Mouse (Mus musculus): ENCODE measurements around the gene Dgat2.

Dgat2 gene

DNA sequence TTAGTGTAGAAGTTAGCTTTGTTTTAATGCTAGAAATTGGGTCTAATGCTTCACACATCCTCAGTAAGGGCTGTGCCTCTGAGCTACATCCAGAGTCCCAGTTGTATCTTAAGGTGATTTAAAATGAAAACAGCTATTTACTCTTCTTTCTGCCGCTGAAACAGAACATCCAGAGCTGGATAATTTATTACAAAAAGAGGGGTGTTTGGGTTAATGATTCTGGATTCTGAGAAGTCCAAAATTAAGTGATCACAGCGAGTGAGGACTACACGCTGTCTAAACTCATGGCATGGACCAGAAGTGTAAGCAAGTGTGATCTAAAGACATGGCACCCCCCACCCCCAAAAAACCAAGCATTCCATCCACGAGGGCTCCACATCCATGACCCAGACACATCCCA lies 11.4 kb upstream of the Dgat2 start:
- DNase-seq (ENCODE audit: low read depth, low spot score): no peak

DNA sequence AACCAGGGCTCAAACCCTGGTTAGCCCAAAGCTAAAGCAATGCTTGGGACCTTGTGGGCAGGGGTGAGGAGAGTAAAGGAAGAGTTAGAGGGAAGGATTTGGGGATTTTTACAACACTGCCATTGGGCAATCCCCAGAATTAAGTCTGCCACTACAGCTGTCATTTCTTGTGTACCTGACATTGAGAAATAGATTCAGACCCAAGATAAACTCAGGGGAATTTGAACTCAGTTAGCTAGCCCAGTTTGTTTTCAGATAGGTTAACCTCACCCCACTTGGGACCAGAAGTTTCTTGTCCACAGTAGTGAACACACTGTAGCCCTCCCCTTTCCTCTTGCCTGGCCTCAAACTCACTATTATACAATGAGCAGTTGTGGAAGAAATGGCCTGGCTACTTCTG lies 8.9 kb upstream of the Dgat2 start:
- DNase-seq (ENCODE audit: low read depth, low spot score): no peak

DNA sequence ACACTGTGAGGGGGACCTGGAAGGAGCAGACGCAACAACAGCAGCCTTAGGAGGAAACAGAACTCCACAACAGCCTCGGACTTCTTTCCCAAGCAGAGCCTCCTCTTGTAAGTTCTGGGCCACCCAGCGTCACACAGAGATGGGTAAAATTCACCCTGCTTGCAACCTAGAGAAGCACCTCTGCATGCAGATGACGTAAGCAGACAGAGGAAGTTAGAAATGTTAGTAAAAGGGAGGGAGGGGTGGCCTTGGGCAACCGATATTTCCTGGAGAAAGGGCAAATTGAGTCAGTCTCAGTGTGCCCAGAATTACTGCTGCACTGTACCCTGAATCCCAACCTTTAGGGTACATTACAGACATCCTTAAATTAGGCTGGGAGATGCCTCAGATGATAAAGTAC lies 7.4 kb upstream of the Dgat2 start:
- no peak for DNase-seq (ENCODE audit: low read depth, low spot score)

DNA sequence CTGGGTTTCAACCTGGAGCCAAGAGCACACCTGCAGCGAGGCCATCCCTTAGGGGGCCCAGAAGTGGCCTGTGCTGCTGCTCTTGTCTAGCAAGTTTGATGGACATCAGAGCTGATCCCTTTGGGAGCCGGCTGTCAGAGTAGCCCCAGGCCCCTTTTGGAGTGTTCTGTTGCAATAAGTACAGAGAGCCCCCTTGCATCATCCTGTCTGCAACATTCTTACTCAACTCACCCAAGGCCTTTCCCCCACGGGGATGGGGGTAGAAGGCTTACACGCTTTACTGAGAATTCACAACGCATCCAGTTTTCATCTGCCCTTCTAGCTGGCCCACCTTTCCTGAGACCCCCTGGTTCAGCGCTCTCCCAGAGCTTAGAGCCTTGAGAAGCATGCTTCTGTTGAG lies 6.1 kb upstream of the Dgat2 start:
- no peak for DNase-seq (ENCODE audit: low read depth, low spot score)

DNA sequence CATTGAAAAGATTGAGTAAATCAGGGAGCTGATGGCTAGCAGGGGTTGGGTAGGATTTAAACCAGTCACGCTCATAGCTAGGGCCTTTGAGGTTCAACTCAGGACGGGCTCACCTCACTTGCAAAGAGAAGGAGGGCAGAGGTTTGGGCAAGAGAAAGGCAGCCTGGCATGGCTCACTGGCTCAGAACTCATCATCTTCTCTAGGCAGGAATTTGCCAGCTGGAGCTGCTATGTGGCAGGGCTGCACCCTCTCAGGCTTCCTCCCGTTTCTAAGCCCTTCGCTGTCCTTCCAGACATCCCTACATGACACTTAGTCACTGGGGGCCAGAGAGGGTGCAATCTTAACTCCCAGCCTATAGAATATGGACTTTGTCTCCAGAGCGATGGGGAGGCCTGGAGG lies 4.9 kb upstream of the Dgat2 start:
- DNase-seq (ENCODE audit: low read depth, low spot score): no peak

DNA sequence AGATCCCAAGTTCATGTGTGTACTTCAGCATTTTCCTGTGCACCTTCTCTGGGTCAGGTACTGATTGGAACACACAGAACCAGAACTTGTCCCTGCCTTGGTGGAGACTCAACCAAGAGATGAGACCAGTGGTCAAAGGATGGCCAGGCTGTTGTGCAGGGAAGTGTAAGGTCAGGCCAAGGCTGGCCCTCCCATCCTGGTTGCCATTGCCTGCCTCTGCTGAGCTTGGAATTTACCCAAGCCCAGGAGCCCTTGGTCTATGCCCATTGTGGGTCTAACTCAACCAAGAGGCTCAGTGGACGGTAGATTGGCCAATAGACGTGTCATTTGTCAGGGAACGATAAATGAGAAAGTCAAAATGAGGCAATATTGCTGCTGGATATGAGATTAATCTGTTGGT lies 2.9 kb upstream of the Dgat2 start:
- no peak for DNase-seq (ENCODE audit: low read depth, low spot score)

DNA sequence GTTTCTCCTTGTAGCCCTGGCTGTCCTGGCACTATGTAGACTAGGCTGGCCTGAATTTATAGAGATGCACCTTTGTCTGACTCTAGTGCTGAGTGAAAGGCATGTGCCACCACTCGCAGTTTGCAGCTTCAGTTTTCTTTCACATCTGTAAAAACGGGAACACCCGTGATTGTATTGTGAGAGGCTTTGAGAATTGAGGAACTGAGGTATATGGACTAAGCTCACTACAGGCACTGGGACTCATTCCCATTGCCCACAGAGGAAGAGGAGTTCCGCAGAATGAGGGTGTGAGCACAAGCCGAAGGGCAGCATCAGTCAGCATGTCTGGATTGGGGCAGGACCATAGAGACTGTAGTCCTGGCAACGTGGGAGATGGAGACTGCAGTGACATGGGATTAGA lies 1.2 kb upstream of the Dgat2 start:
- DNase-seq (ENCODE audit: low read depth, low spot score): no peak

DNA sequence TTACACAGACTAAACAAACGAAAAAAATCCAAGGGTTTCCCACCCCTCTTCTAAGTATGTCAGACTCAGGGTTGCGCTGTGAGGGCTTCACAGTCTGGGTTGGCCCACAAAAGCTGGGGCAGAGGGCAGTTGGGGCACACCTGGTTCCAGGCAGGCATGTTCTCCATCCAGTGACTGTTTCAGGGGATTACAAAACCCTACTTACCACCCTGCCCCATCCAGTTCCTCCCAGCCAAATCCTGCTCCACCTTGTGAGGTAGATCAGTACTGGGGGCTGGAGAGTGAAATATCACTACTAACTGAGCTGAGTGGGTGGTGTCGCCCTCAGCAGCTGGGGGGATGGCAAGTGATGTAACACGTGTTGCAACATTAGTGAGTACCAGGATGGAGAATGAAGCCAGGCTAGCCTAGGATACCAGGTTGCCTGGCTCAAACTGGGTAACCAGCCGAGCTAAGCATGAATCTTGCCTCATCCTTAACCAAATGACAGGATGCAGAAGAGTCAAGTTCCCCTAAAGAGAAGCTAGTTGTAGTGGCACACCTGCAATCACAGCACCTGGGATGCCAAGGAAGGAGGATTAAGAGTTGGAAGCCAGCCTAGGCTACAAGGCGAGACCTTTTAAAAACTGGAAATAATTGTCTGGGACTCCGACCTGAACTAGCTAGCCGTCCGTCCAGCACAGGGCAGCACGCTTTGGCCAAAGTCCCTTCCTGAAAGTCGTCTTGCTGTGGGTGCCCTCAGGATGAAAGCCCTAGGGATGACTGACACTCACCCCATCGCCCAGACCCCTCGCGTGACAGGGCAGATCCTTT lies 694 bp downstream of the Dgat2 start:
- no peak for DNase-seq (ENCODE audit: low read depth, low spot score)

DNA sequence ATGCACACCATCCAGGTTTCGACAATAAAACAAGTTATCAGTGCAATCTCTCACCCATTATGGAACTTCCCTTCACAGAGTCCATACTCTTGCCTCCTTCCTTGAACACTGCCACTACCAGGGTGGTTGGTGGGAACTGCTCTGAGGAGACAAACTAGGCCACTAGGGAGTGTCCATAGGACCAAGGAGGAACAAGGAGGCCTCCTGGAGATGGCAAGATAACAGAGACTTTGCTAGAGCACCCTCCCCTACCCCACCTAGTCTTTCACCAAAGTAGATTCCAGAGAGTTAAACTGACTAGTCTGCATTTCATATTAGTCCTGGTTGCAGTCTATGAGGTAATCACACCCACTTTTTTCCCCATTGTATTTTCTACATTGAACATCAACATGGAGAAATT lies 2.4 kb downstream of the Dgat2 start:
- no peak for DNase-seq (ENCODE audit: low read depth, low spot score)

DNA sequence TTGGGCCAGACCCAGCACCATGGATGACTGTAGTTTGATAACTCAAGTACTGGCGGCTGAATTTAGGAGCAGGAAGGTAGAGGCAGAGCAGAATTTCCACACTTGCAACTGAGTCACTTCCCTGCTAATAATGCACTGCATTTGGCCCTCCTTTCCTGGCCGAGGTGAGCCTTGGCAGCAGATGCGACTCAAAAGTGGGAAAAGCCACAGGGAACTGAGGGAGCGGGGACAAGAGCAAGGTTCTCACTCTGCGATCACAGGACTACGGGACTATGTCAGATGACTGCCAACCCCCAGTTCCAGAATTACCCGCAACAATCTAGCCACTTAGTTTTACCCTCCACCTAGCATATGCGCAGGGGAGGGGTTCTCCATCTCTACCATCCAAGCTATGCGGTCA lies 3.2 kb downstream of the Dgat2 start:
- DNase-seq (ENCODE audit: low read depth, low spot score): no peak

DNA sequence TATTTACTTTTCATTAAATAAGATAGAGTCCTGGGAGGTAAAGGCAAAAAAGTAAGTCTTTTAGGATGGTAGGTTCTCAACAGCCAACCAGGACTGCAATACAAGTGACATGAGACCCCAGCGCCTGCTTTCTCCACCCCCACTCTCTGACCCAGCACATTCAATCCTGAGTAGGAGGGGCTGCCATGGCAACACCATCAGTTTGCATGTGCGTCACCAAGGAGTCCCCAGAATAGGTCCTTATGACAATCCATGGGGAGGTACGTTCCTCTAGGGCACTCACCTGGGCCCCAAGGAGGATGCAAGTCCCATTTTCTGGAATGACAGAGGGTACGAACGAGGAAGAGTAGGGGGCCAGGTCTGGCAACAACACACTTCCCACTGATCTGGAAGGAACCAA lies 5.1 kb downstream of the Dgat2 start:
- DNase-seq (ENCODE audit: low read depth, low spot score): no peak

DNA sequence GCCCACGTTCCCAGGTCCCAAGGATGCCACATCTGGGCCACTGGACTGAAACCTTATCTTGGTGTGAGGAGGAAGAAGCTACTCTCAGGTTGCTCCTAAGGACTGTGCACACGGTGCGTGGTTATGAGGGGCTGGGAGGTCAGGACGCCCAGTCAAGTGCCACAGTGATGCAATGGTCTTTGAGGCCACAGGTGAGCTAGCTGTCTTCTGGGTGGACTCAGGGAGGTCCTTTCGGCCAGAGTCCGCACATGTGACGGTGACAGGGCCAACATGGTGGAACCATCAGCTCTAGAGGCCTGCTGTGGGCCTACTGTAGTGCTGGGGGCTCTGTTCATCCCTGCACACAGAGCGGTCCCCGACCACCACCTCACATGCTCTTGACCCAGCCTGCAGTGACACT lies 6.9 kb downstream of the Dgat2 start:
- no peak for DNase-seq (ENCODE audit: low read depth, low spot score)

DNA sequence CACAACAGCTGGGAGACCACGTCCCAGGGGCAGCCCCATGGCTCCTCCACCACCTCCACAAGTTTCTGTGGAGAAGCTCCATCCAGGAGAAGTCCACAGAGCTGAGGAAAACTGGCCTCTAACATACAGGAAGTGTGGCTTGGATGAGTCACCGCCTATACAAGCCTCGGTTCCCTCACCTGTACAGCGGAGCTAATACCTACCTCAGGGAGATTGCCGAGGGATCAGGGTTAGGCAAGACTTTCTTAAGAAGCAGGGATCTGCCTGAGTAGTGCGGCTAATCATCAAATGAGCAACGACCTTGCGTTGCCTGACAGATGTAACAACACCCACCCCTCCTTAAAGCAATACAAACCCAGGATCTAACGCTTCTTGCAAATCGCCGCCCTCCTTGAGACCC lies 7.4 kb downstream of the Dgat2 start:
- no peak for DNase-seq (ENCODE audit: low read depth, low spot score)

DNA sequence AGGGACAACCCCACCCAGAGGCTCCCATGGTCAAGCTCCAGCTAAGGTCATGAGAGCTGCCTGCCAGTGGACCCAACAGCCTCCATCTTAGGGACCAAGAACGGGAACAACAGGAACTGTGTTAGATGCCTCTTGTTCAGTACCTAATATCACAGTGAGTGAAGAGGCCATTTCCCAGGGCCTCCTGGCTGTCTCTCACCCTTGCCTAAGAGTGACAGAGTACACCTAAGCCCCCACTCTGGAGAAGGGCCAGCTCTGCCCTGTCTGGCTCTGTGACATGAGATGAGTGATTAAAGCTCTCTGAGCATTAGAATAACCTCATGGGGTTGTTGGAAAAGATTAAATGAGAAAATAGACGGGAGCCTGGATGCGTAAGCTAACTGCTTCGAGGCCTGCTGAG lies 8.5 kb downstream of the Dgat2 start:
- no peak for DNase-seq (ENCODE audit: low read depth, low spot score)

DNA sequence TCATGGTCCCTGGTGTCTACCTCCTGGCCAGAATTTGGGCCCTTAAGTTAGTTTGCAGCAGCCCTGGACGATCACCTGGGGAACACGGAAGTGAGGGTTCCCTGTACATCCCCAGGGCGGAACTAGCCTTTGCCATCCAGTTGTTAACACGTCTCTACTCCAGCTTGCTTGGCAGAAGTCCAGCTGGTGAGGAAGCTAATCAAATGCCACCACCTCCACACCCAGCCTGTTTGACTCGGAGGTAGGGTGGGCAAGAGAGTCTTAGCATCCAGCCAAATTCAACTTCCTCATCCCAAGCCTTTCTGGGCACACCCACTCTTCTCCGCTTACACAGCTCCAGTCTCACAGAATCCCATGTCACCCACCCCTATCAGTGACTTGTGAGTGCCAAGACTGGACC lies 9.6 kb downstream of the Dgat2 start:
- DNase-seq (ENCODE audit: low read depth, low spot score): no peak

DNA sequence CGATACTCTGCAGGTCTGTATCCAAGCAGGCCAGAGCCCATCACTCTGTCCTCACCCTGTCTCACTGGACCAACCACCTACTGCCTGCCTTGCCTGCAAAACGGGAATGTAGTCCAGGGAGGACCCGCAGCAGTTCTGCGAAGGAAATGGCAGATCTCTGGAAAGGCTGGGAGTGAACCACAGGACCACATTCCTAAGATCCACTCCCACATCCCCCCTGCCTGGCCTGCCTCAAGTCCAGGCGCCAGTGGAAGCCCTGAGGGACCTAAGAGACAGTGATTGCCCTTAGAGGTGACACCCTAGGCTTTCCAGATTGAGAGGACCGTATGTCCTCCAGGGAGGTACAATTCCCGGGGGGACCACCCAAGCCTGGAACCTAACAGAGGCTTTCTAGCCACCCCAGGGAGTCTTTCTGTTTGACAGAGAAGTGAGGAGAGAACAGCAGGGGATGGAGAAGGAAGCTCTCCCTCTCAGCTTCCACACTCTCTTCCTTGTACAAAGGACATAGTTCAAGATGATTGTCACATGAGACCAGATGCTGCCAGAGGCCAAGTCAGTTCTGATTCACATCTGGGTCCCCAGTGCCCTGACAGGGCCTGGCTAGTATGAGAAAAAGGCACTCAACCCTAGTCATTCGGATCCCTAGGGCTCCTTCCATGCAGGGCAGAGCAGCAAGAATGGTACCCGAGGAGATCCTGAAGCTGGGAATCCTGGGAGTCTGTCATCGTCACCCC lies 10.6 kb downstream of the Dgat2 start:
- no peak for DNase-seq (ENCODE audit: low read depth, low spot score)

DNA sequence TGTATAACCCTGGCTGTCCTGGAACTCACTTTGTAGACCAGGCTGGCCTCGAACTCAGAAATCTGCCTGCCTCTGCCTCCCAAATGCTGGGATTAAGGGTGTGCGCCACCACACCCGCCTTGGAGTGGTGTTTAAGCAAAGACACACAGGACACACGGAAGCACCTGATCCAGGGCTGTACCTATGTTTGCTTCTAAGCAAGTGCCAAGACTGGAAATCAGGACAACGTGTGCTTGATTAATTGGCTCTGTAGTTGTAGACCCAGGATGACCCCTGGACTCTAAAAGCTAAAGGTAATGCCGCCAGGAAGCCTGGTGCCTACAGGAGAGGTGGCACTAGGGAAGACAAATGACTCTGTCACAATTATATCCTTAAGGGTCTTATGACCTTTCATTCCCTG lies 12.0 kb downstream of the Dgat2 start:
- no peak for DNase-seq (ENCODE audit: low read depth, low spot score)

DNA sequence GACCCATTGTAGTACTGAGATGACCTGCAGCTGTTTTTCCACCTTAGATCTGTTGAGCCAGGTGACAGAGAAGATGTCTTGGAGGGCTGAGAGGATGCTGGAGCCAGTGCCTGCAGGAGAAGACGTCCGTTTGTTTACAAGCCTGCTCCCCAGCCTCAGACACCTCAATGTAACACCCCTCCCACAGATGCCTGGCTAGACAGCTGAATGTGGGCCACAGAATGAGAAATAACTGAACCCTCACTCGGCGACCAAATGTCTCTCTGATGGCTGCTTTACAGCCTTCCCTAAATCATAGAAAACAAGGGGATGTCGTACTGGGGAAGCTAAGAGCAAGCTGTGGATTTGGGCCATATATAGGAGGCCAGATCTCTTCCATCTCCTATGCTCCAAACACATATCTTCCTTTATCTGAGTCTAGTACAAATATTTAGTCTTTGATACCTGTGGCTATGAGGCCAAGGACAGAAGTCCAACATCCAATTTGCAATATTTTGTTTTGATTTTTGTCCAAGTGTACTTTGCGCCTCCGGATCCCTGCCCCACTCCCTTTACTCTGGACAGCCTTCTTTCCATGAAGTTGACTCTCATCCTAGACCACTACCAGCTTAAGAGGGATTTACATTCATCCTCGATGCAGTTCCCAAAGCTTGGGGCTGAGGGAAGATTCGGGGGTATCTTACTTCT lies 12.7 kb downstream of the Dgat2 start:
- no peak for DNase-seq (ENCODE audit: low read depth, low spot score)

DNA sequence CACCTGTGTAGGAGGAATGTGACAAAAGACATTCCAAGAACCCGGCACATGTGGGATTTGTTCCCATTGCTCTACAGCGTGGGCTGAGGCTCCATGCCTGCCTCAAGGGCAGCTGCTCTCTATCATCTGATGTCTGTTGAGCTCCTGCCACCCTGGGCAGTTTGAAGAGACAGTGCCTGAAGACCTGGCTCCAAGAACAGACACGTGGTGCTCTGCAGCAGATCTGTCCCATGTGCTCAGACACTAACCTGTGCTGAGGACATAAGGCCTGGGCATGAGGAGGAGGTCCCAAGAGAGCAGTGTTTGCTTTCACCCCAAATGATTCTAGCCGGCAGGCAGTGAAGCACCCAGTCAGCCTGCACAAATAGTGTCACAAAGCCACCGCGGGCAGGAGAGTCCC lies 13.8 kb downstream of the Dgat2 start:
- DNase-seq (ENCODE audit: low read depth, low spot score): no peak

DNA sequence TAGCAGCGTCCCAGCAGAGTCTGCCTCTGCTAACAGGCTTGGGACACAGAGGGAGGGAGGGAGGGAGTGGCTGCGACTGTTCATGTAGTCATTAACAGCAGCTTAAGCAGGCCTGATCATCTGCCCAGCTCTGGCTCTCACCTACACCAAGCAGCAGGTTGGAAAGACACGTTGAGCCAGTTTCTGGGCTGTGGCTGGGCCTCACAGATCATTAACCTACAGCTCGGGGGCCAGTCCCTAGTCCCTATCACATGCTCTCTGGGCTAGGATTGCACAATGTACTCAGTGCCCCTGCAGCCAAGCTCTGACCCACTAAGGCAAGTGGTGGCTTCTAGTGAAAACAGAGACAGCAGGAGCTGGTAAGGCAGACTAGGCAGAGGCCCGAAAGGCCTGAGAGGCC lies 14.6 kb downstream of the Dgat2 start:
- DNase-seq (ENCODE audit: low read depth, low spot score): no peak

DNA sequence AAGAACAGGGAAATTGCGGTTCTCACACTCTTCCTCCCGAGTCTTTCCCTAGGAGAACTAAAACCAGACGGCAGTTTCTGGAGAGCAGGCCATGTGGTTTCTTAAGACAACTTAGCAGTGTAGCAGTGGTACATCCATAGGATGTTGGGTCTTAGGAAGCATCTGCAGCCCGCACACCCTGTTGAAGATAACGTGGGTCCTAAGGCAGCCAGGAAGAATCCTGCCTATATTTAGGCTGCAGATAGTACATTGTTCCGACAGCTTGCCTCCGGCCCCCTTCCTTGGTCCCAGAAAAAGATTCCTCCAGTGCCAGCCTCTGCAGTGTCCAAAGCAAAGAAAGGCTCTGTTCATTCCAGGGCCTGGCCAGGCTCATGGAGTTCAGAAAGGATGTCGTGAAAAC lies 16.4 kb downstream of the Dgat2 start:
- DNase-seq (ENCODE audit: low read depth, low spot score): no peak

DNA sequence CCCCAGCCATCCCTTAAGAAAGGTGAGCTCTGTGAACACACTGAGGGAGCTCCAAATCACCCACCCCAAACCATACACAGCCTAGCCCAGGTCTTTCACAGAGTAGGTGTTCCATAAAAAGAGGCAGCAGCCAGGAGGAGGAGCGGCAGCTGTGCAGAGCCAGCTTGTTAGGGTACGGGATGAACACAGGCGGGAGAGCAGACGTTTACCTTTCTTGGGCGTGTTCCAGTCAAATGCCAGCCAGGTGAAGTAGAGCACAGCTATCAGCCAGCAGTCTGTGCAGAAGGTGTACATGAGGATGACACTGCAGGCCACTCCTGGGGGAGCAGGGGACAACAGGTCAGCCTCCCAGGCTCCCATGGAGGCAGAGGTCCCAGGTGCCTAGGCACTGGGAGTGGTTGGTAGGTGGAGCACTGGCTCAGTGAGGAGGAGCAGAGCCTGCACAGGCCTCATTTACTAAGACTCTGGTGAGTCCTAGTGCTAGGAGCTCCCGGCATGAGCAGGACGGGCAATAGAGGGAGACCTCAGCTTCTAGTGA lies 17.6 kb downstream of the Dgat2 start:
- DNase-seq (ENCODE audit: low read depth, low spot score): no peak

DNA sequence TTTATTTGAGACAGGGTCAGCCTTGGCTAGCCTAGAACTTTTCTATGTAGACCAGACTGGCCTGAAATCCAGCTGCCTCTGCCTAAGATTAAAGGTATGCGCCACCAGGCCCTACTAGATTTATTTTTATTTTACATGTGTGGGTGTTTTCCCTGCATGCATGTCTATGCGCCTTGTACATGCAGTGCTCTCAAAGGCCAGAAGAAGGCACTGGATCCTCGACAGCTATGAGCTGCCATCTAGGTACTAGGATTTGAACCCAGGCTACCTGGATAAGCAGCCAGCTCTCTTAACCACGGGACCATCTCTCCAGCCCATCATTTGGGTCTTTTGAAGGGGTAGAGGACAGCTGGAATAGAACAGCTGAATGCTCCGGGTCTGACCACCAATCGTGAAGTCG lies 20.1 kb downstream of the Dgat2 start:
- no peak for DNase-seq (ENCODE audit: low read depth, low spot score)
